Comparison of ENCODE assay signal across 8 mouse cellular contexts in the genomic region with DNA sequence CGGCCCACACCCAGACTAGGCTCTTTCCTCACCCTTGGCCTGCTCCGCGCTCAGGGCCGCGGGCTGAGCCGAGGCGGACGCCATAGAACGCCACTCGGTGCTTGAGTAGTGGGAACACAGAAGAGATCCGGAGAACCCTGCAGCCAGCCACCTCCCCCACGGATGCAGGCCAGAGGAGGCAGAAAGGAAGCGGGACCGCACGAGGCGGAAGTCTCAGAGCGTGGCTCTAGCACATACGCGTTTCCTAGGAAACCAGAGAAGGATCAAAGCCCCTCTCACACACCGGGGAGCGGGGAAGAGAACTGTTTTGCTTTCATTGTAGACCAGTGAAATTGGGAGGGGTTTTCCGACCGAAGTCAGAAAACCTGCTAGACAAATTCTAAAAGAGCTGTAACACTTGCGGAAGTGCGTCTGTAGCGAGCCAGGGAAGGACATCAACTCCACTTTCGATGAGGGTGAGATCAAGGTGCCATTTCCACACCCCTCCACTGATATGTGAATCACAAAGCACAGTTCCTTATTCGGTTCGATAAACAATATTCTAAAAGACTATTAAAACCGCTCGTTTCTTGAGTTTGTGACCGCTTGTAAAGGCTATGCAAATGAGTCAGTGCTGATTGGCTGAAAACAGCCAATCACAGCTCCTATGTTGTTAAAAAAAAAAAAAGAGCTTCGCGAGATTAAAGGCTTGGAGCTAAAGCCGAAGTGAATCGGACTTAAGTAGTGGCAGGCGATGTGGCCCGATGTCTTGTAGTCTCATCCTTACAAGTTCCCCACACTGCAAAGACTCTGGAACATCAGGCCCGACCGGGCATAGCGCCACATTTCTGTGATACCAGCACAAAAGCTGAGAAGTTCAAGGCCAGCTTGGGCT. TPM values are rescaled to one million over a fixed set of nuclear protein-coding genes. Genes with fewer than 3 reads are reported as not detected.
DNase-seq lines count a peak whose midpoint lies in the region; ATAC-seq and TF ChIP-seq lines count a peak whose summit lies in the region.

A gene (minus strand): TSS at position 487 of the 874 bp plus-strand sequence.

- peak; percentile 88 for ATAC-seq in forebrain, postnatal 0 days
- ATAC-seq in lung, embryonic 15.5 days (ENCODE audit: borderline replicate concordance, extremely low read depth, low FRiP score, low TSS enrichment), result peak; percentile 86

- H3K9ac ChIP-seq in forebrain, postnatal 0 days, result peak within 1 kb of the TSS; percentile 97
- H3K9ac ChIP-seq in lung, embryonic 15.5 days, result peak within 1 kb of the TSS; percentile 89

- peak within 1 kb of the TSS; percentile 84 for H3K27ac ChIP-seq in cerebellum, adult 2 months (ENCODE audit: insufficient read depth, low read length)
- peak within 1 kb of the TSS; percentile 100 for H3K27ac ChIP-seq in forebrain, postnatal 0 days (ENCODE audit: low read depth, low read length)
- H3K27ac ChIP-seq in lung, embryonic 15.5 days, result peak within 1 kb of the TSS; percentile 99

- H3K36me3 ChIP-seq in forebrain, postnatal 0 days (ENCODE audit: insufficient read depth), result peaks cover 26% of the 10 kb centered on the region
- H3K36me3 ChIP-seq in lung, embryonic 15.5 days, result peaks cover 27% of the 10 kb centered on the region

- H3K4me1 ChIP-seq in cerebellum, adult 2 months (ENCODE audit: control insufficient read depth, insufficient read depth, low read length), result peaks cover 12% of the 10 kb centered on the region; the same call in 1 of the 2 replicates
- peaks cover 6% of the 10 kb centered on the region; the same call in 1 of the 2 replicates for H3K4me1 ChIP-seq in forebrain, postnatal 0 days (ENCODE audit: insufficient read depth)
- peaks cover 37% of the 10 kb centered on the region for H3K4me1 ChIP-seq in lung, embryonic 15.5 days

- peak; percentile 98 for DNase-seq in MEL-GATA-1-ER (ENCODE audit: extremely low read depth, low read depth)
- peak; percentile 89 to 90 for DNase-seq in cerebellum, adult 2 months
- peak; percentile 94 for DNase-seq in forebrain, postnatal 0 days
- DNase-seq in heart, postnatal 4 days, result peak; percentile 89
- DNase-seq in layer of hippocampus, adult 8-10 months (ENCODE audit: low spot score in 2 of 2), result peak; percentile 89 to 90
- peak; percentile 85 for DNase-seq in ovary, adult 18-20 months (ENCODE audit: low spot score)
- peak; percentile 97 for DNase-seq in thymus, postnatal 0 days (ENCODE audit: low spot score)

- peak within 1 kb of the TSS; percentile 89 for H3K4me3 ChIP-seq in cerebellum, adult 2 months (replicated peaks; ENCODE audit: insufficient read depth, low read depth, low read length)
- peak within 1 kb of the TSS; percentile 69 for H3K4me3 ChIP-seq in forebrain, postnatal 0 days (ENCODE audit: low read depth, low read length)
- H3K4me3 ChIP-seq in lung, embryonic 15.5 days, result peak within 1 kb of the TSS; percentile 63

- no peaks in the 10 kb centered on the region for H3K9me3 ChIP-seq in forebrain, postnatal 0 days (ENCODE audit: low read length)
- no peaks in the 10 kb centered on the region for H3K9me3 ChIP-seq in lung, embryonic 15.5 days

- no peak for TF ChIP-seq CTCF in cerebellum, adult 2 months (IDR thresholded peaks at IDR 0.05; ENCODE audit: borderline replicate concordance, insufficient read depth, low read depth, low read length)
- TF ChIP-seq CTCF in forebrain, postnatal 0 days (IDR thresholded peaks at IDR 0.05; ENCODE audit: low read depth), result peak; percentile 15; the same call in 1 of the 2 replicates

- TF ChIP-seq POLR2A in cerebellum, adult 2 months (IDR thresholded peaks at IDR 0.05; ENCODE audit: borderline replicate concordance, insufficient read depth, low read length), result peak; percentile 90; the same call in 1 of the 2 replicates

- peak within 1 kb of the TSS; percentile 83 for H3K4me2 ChIP-seq in forebrain, postnatal 0 days (ENCODE audit: low read depth)
- peak within 1 kb of the TSS; percentile 84 for H3K4me2 ChIP-seq in lung, embryonic 15.5 days

- WGBS in cerebellum, adult 2 months, result under 1% methylated on average over 41 of the region's 41 CpGs
- WGBS in forebrain, postnatal 0 days, result under 1% methylated on average over 41 of the region's 41 CpGs
- 0% methylated on average over 41 of the region's 41 CpGs for whole genome bisulfite sequencing in lung, embryonic 15.5 days

- no peaks in the 10 kb centered on the region for H3K27me3 ChIP-seq in cerebellum, adult 2 months (ENCODE audit: control insufficient read depth, insufficient read depth, low read length)
- no peaks in the 10 kb centered on the region for H3K27me3 ChIP-seq in forebrain, postnatal 0 days (ENCODE audit: insufficient read depth, low read length)
- H3K27me3 ChIP-seq in lung, embryonic 15.5 days, result no peaks in the 10 kb centered on the region

RNA-seq across cellular contexts. Expression of the gene that starts here (rescaled TPM):
- 320 and 329 TPM in 2 replicates for polyA plus RNA-seq in cerebellum, adult 2 months (2012; rRNA removed)
- total RNA-seq in forebrain, postnatal 0 days (2014; rRNA removed), result 257 and 314 TPM in 2 replicates
- polyA plus RNA-seq in forebrain, postnatal 0 days (2015; fragmentation: Nextera tagmentation; extraction: Ambion mirVana), result 699 and 862 TPM in 2 replicates
- 100 to 1,000 TPM; 259 to 300 TPM for total RNA-seq in heart, postnatal 4 days (2021)
- total RNA-seq in layer of hippocampus, adult 8-10 months (2022), result 100 to 1,000 TPM; 311 to 385 (median 325) TPM
- polyA plus RNA-seq in lung, embryonic 15.5 days (2015; fragmentation: Nextera tagmentation; extraction: Ambion mirVana), result 406 and 416 TPM in 2 replicates
- 541 and 549 TPM in 2 replicates for polyA plus RNA-seq in thymus, postnatal 0 days (2015; fragmentation: Nextera tagmentation; extraction: Ambion mirVana)

Comparison
In these comparisons a context has a peak if more than half of its experiments do, and no peak if none do; other contexts are left out.
1. Peak in every context shown above with its lines: DNase-seq, ATAC-seq, H3K4me3 ChIP-seq and H3K27ac ChIP-seq.